Mouse (Mus musculus) embryonic facial prominence, embryonic 14.5 days (tissue): ENCODE measurements at regions not wholly inside any gene's neighbourhood (a gene's known extent, or its start where the extent isn't known, plus 50 kb on each side); places are given as distances from the start of the nearest gene placed in this dataset.

Experiments used
- ATAC-seq: fragments of 200-750 bp; cut with Nextera tagmentation; 2 replicates; pipeline ENCODE4 v1.8.0; 2017; ENCODE audit warnings: low read depth, moderate number of reproducible peaks, moderate TSS enrichment
- DNase-seq: peaks from one replicate; pipeline ENCODE4 v3.0.0-alpha.2; 2015; ENCODE audit warnings: low spot score
- H3K27ac ChIP-seq: fragments of 300-500 bp; sonication (generic); replicated peaks from 2 replicates; pipeline ENCODE4 v1.5.1; 2014; ENCODE audit warnings: low read depth, mild to moderate bottlenecking, low read length, moderate library complexity
- H3K27me3 ChIP-seq: fragments of 300-500 bp; sonication (generic); replicated peaks from 2 replicates; pipeline ENCODE4 v1.6.1; 2014; ENCODE audit warnings: low read length; ENCODE audit not compliant: control insufficient read depth, insufficient read depth
- H3K36me3 ChIP-seq: fragments of 300-500 bp; sonication (generic); 2 replicates; pipeline ENCODE4 v1.6.1; 2014; ENCODE audit warnings: low read length, mixed read lengths; ENCODE audit not compliant: control insufficient read depth, insufficient read depth
- H3K4me1 ChIP-seq: fragments of 300-500 bp; sonication (generic); 2 replicates; pipeline ENCODE4 v1.6.1; 2014; ENCODE audit warnings: antibody characterized with exemption, low read length; ENCODE audit not compliant: control insufficient read depth, insufficient read depth
- H3K4me2 ChIP-seq: fragments of 300-500 bp; sonication (generic); 2 replicates; pipeline ENCODE4 v1.6.1; 2014; ENCODE audit warnings: low read depth, mild to moderate bottlenecking, low read length, moderate library complexity, mixed read lengths
- H3K4me3 ChIP-seq: fragments of 300-500 bp; sonication (generic); 2 replicates; pipeline ENCODE4 v1.5.1; 2014; ENCODE audit warnings: low read depth, mild to moderate bottlenecking, low read length
- H3K9ac ChIP-seq: fragments of 300-500 bp; sonication (generic); 2 replicates; pipeline ENCODE4 v1.6.1; 2014; ENCODE audit warnings: low read depth, mild to moderate bottlenecking, low read length, moderate library complexity, mixed read lengths
- H3K9me3 ChIP-seq: fragments of 300-500 bp; sonication (generic); 2 replicates; pipeline ENCODE4 v1.6.1; 2016; ENCODE audit warnings: low read length; ENCODE audit not compliant: control insufficient read depth
- WGBS: fragments of 180-500 bp; shearing (Covaris S2); extraction: QIAGEN DNeasy Blood & Tissue Kit; methylation state at CpG from one replicate; pipeline ENCODE4 v1.1.7; 2014; 5-methylcytosine and 5-hydroxymethylcytosine counted together

DNA sequence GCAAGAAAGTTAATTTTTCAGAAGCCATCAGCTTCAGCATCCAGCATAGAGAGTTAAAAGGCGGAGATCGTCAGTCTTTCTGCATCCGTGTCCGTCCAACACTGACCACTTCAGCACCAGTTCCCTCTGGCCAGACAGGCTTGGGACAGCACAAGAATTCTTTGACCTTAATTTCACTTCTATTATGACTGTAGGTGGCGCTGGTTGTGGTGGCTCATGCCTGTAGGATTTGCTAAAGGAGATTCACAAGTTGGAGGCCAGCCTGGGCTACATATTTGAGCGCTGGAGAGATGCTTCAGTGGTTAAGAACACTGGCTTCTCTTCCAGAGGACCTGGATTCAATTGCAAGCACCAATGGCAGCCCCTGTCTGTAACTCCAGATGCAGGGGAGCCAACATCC lies 66.0 kb downstream of the Amer2 start:
- Histone ChIP-seq H3K36me3 (no peaks in the 10 kb centered on the region), H3K27me3 (no peaks in the 10 kb centered on the region), H3K9ac (no peak overlapping the region), H3K4me1 (peaks cover 4% of the 10 kb centered on the region), H3K9me3 (no peaks in the 10 kb centered on the region), H3K4me3 (no peak overlapping the region), H3K27ac (no peak overlapping the region), H3K4me2 (no peak overlapping the region)
- WGBS, result 53% methylated on average over 6 of the region's 6 CpGs
- ATAC-seq, result no peak
- DNase-seq, result no peak

DNA sequence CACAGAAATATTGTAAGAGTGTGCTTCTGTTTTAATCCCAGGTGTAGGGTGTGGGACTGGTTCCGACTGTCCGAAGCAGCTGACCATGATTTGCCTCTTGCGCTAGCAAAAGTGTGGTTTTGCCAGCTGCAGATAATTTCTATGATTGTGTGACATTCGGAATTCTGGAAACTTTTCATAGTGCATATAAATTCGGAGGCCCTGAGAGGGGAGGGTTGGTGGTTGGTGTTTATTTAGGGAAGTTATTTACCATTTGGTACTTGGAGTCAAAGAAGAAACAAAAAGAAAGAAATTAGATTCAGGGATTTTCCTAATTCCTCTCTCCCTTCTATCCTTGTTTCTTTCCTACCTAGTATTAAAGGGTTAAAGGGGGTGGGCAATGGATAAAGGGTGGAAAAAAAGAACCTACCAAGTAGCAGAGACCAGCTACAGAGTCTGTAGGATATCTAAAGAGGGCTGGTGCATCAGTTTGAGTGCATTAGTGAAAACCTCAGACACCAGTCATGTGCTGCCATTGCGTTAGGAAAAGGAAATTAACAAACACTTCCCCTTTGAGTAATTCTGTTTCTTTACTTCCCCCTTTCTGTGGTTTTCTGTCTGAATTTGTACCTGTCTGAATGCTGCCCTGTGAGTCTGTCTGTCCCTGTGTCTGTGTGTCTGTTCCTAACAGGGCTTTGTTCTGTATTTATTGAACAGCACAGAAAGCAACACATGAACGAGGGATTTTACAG lies 70.9 kb downstream of the Amer2 start:
- no peaks in the 10 kb centered on the region for H3K9me3 ChIP-seq
- DNase-seq, result no peak
- no peak overlapping the region for H3K27ac ChIP-seq
- no peak overlapping the region for H3K4me2 ChIP-seq
- no peak for ATAC-seq
- no peaks in the 10 kb centered on the region for H3K36me3 ChIP-seq
- H3K4me1 ChIP-seq, result peaks cover 4% of the 10 kb centered on the region
- no peak overlapping the region for H3K4me3 ChIP-seq
- no peak overlapping the region for H3K9ac ChIP-seq
- WGBS, result 52% methylated on average over 7 of the region's 7 CpGs
- H3K27me3 ChIP-seq, result no peaks in the 10 kb centered on the region

- Histone ChIP-seq H3K4me1 (peaks cover 4% of the 10 kb centered on the region), H3K27me3 (no peaks in the 10 kb centered on the region), H3K4me2 (no peak overlapping the region), H3K36me3 (no peaks in the 10 kb centered on the region), H3K9ac (no peak overlapping the region), H3K9me3 (no peaks in the 10 kb centered on the region), H3K4me3 (no peak overlapping the region), H3K27ac (no peak overlapping the region)
- no peak for ATAC-seq
- DNase-seq, result no peak
- WGBS, result 68% methylated on average over 3 of the region's 3 CpGs
Measured at GRCm38 (mm10) chr14:60444552-60444937, 71.5 kb downstream of the Amer2 start.

- DNase-seq, result peak; percentile 80
- no peak overlapping the region for H3K27ac ChIP-seq
- no peak overlapping the region for H3K4me3 ChIP-seq
- peak; percentile 72; the same call in 1 of the 2 replicates for ATAC-seq
- H3K27me3 ChIP-seq, result no peaks in the 10 kb centered on the region
- no peaks in the 10 kb centered on the region for H3K36me3 ChIP-seq
- no peak overlapping the region for H3K4me2 ChIP-seq
- H3K9ac ChIP-seq, result no peak overlapping the region
- peaks cover 4% of the 10 kb centered on the region for H3K4me1 ChIP-seq
- no peaks in the 10 kb centered on the region for H3K9me3 ChIP-seq
- WGBS, result 80% methylated on average over 6 of the region's 6 CpGs
Measured at GRCm38 (mm10) chr14:60446037-60446436, 73.0 kb downstream of the Amer2 start.

- Histone ChIP-seq H3K27me3 (no peaks in the 10 kb centered on the region), H3K4me3 (no peak overlapping the region), H3K4me1 (no peaks in the 10 kb centered on the region), H3K27ac (no peak overlapping the region), H3K9ac (no peak overlapping the region), H3K36me3 (no peaks in the 10 kb centered on the region), H3K4me2 (no peak overlapping the region), H3K9me3 (no peaks in the 10 kb centered on the region)
- DNase-seq (no peak), ATAC-seq (no peak)
- WGBS, result 85% methylated on average over 9 of the region's 9 CpGs
Measured at GRCm38 (mm10) chr14:60451216-60451615, 78.2 kb downstream of the Amer2 start.

- Histone ChIP-seq H3K9ac (no peak overlapping the region), H3K9me3 (no peaks in the 10 kb centered on the region), H3K4me2 (no peak overlapping the region), H3K36me3 (no peaks in the 10 kb centered on the region), H3K27ac (no peak overlapping the region), H3K4me1 (no peaks in the 10 kb centered on the region), H3K27me3 (no peaks in the 10 kb centered on the region), H3K4me3 (no peak overlapping the region)
- ATAC-seq (no peak), DNase-seq (no peak)
- WGBS, result 93% methylated on average over 7 of the region's 7 CpGs
Measured at GRCm38 (mm10) chr14:60451684-60452083, 78.6 kb downstream of the Amer2 start.

DNA sequence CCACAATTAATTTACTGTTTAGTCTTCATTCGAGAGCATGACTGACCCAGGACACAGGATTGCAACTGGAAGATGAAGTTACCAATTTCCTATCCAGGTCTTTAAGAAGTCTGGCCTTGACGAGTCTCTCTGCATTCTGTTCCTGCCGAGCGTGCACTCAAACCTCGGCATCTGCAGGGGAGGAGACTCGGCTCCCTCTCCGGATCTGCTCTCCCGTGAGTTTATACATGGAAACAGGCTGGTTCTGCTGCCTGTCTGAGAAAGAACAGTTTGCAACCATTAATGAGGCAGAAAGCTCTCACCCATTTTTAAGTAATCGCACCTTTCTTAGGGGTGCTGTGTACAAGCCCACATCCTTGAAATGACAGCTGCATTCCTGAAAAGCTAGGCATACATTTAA lies 83.7 kb downstream of the Amer2 start:
- no peak overlapping the region for H3K4me3 ChIP-seq
- no peak for DNase-seq
- H3K36me3 ChIP-seq, result no peaks in the 10 kb centered on the region
- 47% methylated on average over 9 of the region's 9 CpGs for WGBS
- H3K27me3 ChIP-seq, result no peaks in the 10 kb centered on the region
- H3K27ac ChIP-seq, result no peak overlapping the region
- no peaks in the 10 kb centered on the region for H3K4me1 ChIP-seq
- no peaks in the 10 kb centered on the region for H3K9me3 ChIP-seq
- no peak overlapping the region for H3K4me2 ChIP-seq
- no peak overlapping the region for H3K9ac ChIP-seq
- no peak for ATAC-seq

DNA sequence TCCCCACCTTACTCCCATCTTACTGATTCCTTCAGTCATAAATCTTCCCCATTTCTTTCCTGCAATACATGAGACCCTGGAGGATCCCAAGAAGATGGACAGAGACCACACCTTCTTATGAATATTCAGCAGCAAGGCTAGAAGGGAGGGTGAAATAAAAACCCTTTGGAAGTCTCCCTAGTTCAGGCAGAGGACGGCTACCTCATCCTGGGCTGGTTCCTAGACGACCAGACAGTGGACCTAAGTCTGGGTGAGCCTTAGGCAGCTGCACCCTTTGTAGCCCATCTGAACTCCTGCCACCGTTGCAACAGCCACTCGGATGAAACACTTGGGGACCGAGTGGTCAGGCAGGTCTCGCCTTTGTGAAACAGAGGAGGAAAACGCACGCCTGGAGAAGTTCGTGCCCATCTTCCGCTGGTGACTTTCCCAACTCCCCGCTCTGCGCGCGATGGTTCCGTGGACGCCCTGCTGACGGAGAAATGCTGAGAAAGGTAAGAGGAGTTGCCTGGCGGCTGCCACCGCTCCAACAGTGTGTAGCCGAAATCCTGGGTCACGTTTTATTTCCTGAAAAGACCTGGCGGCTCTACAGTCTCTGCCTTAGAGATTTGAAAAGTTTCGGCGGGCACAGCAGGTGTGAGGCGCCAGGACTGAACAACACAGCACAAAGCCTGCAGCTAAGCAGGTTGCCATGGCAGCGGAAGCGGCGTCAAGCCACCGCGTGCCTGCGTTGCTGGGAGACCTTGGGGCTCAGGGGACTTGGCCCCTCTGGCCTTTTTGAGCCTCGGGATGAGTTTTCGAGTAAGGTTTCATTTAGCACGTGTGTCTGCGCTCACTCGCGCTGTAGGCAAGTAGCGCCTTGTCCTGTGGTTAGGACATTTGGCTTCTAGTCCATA lies 112.2 kb downstream of the Amer2 start:
- Histone ChIP-seq H3K4me3 (peak overlapping the region; percentile 42), H3K27ac (no peak overlapping the region; the same call in 1 of the 2 replicates), H3K27me3 (peaks cover 11% of the 10 kb centered on the region; the same call in 1 of the 2 replicates), H3K9ac (peak overlapping the region; percentile 38; the same call in 1 of the 2 replicates), H3K36me3 (no peaks in the 10 kb centered on the region), H3K4me1 (peaks cover 16% of the 10 kb centered on the region; the same call in 1 of the 2 replicates), H3K4me2 (peak overlapping the region; percentile 73), H3K9me3 (peaks cover 4% of the 10 kb centered on the region; the same call in 1 of the 2 replicates)
- DNase-seq (peak; percentile 92), ATAC-seq (peak; percentile 96)
- WGBS, result under 1% methylated on average over 38 of the region's 38 CpGs
